In genomic region chr12:117351900-117352299, GRCm38 (mm10) we compare ENCODE assay signal across 18 mouse cellular contexts.
DNase-seq lines count a peak whose midpoint lies in the region; ATAC-seq and TF ChIP-seq lines count a peak whose summit lies in the region.
"Had no signal": no experiment of that assay in that cellular context is flagged by ENCODE, and none has a peak within 500 bp of the region (broad histone marks: within the 10 kb centered on the region; RNA-seq: fewer than 3 reads in every experiment).

No protein-coding gene starts in this region.

- H3K4me2 ChIP-seq in heart, embryonic 16.5 days (ENCODE audit: low read depth, low read length): no peak overlapping the region
- no peak overlapping the region for H3K4me2 ChIP-seq in midbrain, embryonic 11.5 days
- no peak overlapping the region for H3K4me2 ChIP-seq in midbrain, postnatal 0 days (ENCODE audit: low read depth, low read length, poor library complexity, severe bottlenecking)
- H3K4me2 ChIP-seq: embryonic facial prominence, embryonic 12.5 days; heart, embryonic 15.5 days; hindbrain, embryonic 15.5 days; liver, embryonic 11.5 days; lung, embryonic 15.5 days had no signal

- H3K4me3 ChIP-seq in heart, embryonic 16.5 days (ENCODE audit: low read length): no peak overlapping the region
- H3K4me3 ChIP-seq in midbrain, embryonic 11.5 days (ENCODE audit: low read depth, low read length): no peak overlapping the region
- H3K4me3 ChIP-seq in midbrain, postnatal 0 days (ENCODE audit: low read depth, low read length): no peak overlapping the region
- H3K4me3 ChIP-seq in embryonic facial prominence, embryonic 10.5 days: no peak overlapping the region
- H3K4me3 ChIP-seq: embryonic facial prominence, embryonic 12.5 days; heart, embryonic 15.5 days; hindbrain, embryonic 15.5 days; lung, embryonic 15.5 days had no signal

- no peaks in the 10 kb centered on the region for H3K9me3 ChIP-seq in heart, embryonic 16.5 days (replicated peaks; ENCODE audit: control insufficient read depth, low read length)
- no peaks in the 10 kb centered on the region for H3K9me3 ChIP-seq in midbrain, embryonic 11.5 days (ENCODE audit: control insufficient read depth, low read length)
- no peaks in the 10 kb centered on the region for H3K9me3 ChIP-seq in midbrain, postnatal 0 days (ENCODE audit: low read length)
- no peaks in the 10 kb centered on the region for H3K9me3 ChIP-seq in embryonic facial prominence, embryonic 10.5 days
- H3K9me3 ChIP-seq: embryonic facial prominence, embryonic 12.5 days; heart, embryonic 15.5 days; hindbrain, embryonic 15.5 days; lung, embryonic 15.5 days had no signal

- H3K36me3 ChIP-seq in heart, embryonic 16.5 days (ENCODE audit: control insufficient read depth, insufficient read depth): no peaks in the 10 kb centered on the region
- H3K36me3 ChIP-seq in midbrain, embryonic 11.5 days (ENCODE audit: control insufficient read depth, insufficient read depth, low read length): no peaks in the 10 kb centered on the region
- no peaks in the 10 kb centered on the region for H3K36me3 ChIP-seq in midbrain, postnatal 0 days (ENCODE audit: insufficient read depth, low read length)
- H3K36me3 ChIP-seq in embryonic facial prominence, embryonic 10.5 days (replicated peaks): no peaks in the 10 kb centered on the region
- H3K36me3 ChIP-seq: embryonic facial prominence, embryonic 12.5 days; heart, embryonic 15.5 days; hindbrain, embryonic 15.5 days; lung, embryonic 15.5 days had no signal

- no peak for TF ChIP-seq CTCF in midbrain, postnatal 0 days (IDR thresholded peaks at IDR 0.05)

- H3K4me1 ChIP-seq in heart, embryonic 16.5 days (ENCODE audit: control insufficient read depth, insufficient read depth, low read length): no peaks in the 10 kb centered on the region
- peaks cover 30% of the 10 kb centered on the region for H3K4me1 ChIP-seq in midbrain, embryonic 11.5 days (ENCODE audit: control insufficient read depth, insufficient read depth, low read length)
- H3K4me1 ChIP-seq in midbrain, postnatal 0 days (ENCODE audit: insufficient read depth, low read length): no peaks in the 10 kb centered on the region
- H3K4me1 ChIP-seq in embryonic facial prominence, embryonic 10.5 days: peaks cover 24% of the 10 kb centered on the region
- H3K4me1 ChIP-seq: embryonic facial prominence, embryonic 12.5 days; lung, embryonic 15.5 days had no signal

- H3K9ac ChIP-seq in heart, embryonic 16.5 days (ENCODE audit: low read length): no peak overlapping the region
- H3K9ac ChIP-seq in midbrain, embryonic 11.5 days (ENCODE audit: low read length): peak overlapping the region; percentile 10; the same call in 1 of the 2 replicates
- no peak overlapping the region for H3K9ac ChIP-seq in midbrain, postnatal 0 days (replicated peaks; ENCODE audit: low read length, poor library complexity, severe bottlenecking)
- H3K9ac ChIP-seq: embryonic facial prominence, embryonic 12.5 days; heart, embryonic 15.5 days; hindbrain, embryonic 15.5 days; lung, embryonic 15.5 days had no signal

- intact Hi-C loops in heart, postnatal 36 days (cut with DNase I): loop anchor here (2.0 to 5.0 kb wide), 2 partner anchors 317 to 705 kb away; no protein-coding TSS in a partner anchor

- 0 out of 2 replicates have a peak, but pooled peaks have one; percentile 14 for ATAC-seq in heart, embryonic 16.5 days (replicated peaks; ENCODE audit: extremely low read depth, insufficient read depth, low FRiP score)
- peak; percentile 73 for ATAC-seq in midbrain, embryonic 11.5 days (ENCODE audit: low FRiP score)
- no peak for ATAC-seq in midbrain, postnatal 0 days (ENCODE audit: low FRiP score)

- WGBS in heart, embryonic 16.5 days: 34% methylated on average over 5 of the region's 5 CpGs
- WGBS in midbrain, embryonic 11.5 days: 4% methylated on average over 5 of the region's 5 CpGs
- WGBS in midbrain, postnatal 0 days: 19% methylated on average over 5 of the region's 5 CpGs
- 3% methylated on average over 5 of the region's 5 CpGs for WGBS in embryonic facial prominence, embryonic 10.5 days

- H3K27me3 ChIP-seq in heart, embryonic 16.5 days (ENCODE audit: control insufficient read depth, insufficient read depth, low read length): no peaks in the 10 kb centered on the region
- H3K27me3 ChIP-seq in midbrain, embryonic 11.5 days (ENCODE audit: control insufficient read depth, insufficient read depth, low read length): no peaks in the 10 kb centered on the region
- no peaks in the 10 kb centered on the region for H3K27me3 ChIP-seq in midbrain, postnatal 0 days (ENCODE audit: insufficient read depth, low read length)
- H3K27me3 ChIP-seq in embryonic facial prominence, embryonic 10.5 days (replicated peaks; ENCODE audit: low read depth, poor library complexity, severe bottlenecking): no peaks in the 10 kb centered on the region
- H3K27me3 ChIP-seq: embryonic facial prominence, embryonic 12.5 days; heart, embryonic 15.5 days; hindbrain, embryonic 15.5 days; lung, embryonic 15.5 days had no signal

- DNase-seq in heart, postnatal 36 days: no peak
- peak; percentile 92 for DNase-seq in midbrain, embryonic 11.5 days (ENCODE audit: low spot score, missing footprints)
- DNase-seq in midbrain, postnatal 0 days (ENCODE audit: low spot score): no peak
- peak; percentile 42 for DNase-seq in embryonic facial prominence, embryonic 10.5 days (ENCODE audit: low spot score)
- peak; percentile 32 for DNase-seq in retina, postnatal 1 day
- no peak for DNase-seq in lung, adult 18-20 months
- no peak for DNase-seq in Muller cell, postnatal 12 days (ENCODE audit: inconsistent ontology term)
- DNase-seq: adrenal gland, adult 8-10 months; B cell, adult 2 months; cerebellum, adult 9-11 months; right cerebral cortex, postnatal 25 days had no signal

- H3K27ac ChIP-seq in heart, embryonic 16.5 days (ENCODE audit: low read length): no peak overlapping the region
- peak overlapping the region; percentile 69 for H3K27ac ChIP-seq in midbrain, embryonic 11.5 days (ENCODE audit: low read depth, low read length)
- H3K27ac ChIP-seq in midbrain, postnatal 0 days (ENCODE audit: low read depth, low read length): no peak overlapping the region
- peak overlapping the region; percentile 61 for H3K27ac ChIP-seq in embryonic facial prominence, embryonic 10.5 days (replicated peaks)
- H3K27ac ChIP-seq: embryonic facial prominence, embryonic 12.5 days; heart, embryonic 15.5 days; hindbrain, embryonic 15.5 days; kidney, postnatal 0 days; lung, embryonic 15.5 days had no signal

Comparison
In these comparisons a context has a peak if more than half of its experiments do, and no peak if none do; other contexts are left out.
1. H3K27ac ChIP-seq: peak in midbrain, embryonic 11.5 days (single experiment) and embryonic facial prominence, embryonic 10.5 days (single experiment); none in heart, embryonic 16.5 days (single experiment) and midbrain, postnatal 0 days (single experiment).
2. DNase-seq: peak in midbrain, embryonic 11.5 days (single experiment), embryonic facial prominence, embryonic 10.5 days (single experiment) and retina, postnatal 1 day (single experiment); none in heart, postnatal 36 days (0 of 2), midbrain, postnatal 0 days (single experiment), lung, adult 18-20 months (0 of 2) and Muller cell, postnatal 12 days (single experiment).